Mouse (Mus musculus): ENCODE measurements around the gene Sirt4.
"Not testable (repeated sequence)": the region's sequence is repeated elsewhere in the genome, so short reads cannot be mapped to it uniquely, and the experiment has no call there.

Gene Sirt4

DNA sequence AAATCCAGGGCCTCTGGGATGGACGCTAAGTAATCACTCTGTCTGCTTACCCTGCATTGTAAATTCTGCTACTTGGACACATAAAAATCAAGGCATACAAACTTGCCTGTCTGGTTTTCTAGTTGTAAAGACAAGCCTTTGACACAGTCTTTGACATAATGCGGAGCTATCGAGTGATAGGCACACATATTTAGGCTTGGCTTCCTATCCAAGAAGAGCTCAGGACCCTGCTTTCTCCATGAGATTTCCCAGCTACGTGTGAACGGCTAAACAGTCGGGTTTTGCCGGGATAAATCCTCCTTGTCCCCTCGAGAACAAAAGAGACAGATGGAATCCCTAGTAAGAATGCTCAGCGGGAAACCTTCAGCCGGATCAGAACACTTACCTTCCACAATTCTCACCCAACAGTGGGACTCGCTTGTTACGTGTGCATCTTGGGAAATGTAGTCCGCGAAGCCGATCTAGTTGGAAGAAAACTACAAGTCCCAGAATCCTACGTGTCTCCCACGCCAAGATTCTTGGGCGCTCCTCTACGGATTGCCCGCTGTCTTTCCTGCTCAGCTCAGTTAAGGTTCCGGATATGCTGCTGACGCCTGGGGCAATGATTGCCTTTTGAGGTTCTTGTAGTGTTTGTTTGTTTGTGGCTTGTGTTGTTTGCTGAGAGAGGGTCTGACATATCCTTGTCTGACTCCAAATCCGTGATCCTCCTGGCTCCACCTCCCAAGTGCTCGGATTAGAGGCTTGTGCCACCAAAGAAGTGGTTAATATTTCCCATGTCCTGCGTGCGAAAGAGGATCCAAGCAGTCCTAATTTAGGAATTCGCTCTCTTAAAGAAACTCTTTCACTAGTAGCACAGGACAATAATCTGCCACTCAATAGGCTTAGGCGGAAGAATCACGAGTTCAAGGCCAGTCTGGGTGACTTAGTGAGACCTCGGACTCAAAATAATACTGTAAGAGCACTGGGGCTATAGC, at the start of gene Sirt4:
TSS of gene Sirt4 (minus strand) at position 779 of the 974 bp plus-strand sequence.
- DNase-seq, result peak; percentile 91

DNA sequence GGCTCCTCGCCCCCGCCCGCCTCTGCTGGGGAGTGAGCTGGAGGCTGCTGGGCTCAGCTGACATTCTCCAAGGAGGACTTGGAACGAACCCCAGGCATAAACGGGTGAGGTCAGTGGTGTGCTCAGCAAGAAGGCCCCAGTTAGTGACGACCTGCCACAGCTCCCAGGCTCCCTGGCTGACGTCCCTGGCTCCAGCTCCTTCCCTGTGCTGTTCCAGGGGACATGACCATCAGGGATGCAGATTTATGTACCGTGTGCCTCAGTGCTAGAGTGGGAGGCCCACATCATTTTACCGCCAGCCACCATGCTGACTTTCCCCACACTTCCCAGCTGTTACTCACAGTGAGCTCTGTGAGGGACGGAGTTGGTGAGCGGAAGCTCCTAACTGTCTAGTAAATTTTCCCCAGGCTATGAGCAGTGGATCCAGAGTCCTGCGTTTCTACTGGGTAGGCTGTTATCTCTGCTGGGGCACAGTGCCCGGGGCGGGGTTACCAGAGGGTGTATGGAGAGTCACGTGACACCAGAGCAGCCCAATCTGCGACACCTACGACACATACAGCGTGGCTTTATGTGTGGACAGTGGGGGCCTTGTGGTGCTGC, 47.2 kb upstream of the Sirt4 start:
- DNase-seq, result peak; percentile 78

DNA sequence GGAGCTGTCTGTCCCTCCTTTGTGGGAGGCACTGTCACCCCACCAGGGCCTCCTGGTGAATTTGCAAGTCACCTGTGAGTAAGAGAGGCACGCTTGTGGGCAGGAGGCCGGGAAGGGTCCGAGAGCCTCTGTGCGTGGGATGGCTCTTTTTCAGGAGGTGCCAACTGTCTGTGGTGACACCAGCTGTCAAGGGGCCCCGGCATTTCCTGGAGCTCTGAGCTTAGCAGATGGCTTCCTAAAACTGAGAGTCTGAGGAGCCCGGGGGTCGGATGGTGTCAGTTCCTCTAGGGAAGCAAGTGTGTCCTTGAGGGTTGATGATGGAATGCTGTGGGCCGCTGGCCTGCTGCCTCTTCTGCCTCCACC, 45.9 kb upstream of the Sirt4 start:
- DNase-seq, result no peak

DNA sequence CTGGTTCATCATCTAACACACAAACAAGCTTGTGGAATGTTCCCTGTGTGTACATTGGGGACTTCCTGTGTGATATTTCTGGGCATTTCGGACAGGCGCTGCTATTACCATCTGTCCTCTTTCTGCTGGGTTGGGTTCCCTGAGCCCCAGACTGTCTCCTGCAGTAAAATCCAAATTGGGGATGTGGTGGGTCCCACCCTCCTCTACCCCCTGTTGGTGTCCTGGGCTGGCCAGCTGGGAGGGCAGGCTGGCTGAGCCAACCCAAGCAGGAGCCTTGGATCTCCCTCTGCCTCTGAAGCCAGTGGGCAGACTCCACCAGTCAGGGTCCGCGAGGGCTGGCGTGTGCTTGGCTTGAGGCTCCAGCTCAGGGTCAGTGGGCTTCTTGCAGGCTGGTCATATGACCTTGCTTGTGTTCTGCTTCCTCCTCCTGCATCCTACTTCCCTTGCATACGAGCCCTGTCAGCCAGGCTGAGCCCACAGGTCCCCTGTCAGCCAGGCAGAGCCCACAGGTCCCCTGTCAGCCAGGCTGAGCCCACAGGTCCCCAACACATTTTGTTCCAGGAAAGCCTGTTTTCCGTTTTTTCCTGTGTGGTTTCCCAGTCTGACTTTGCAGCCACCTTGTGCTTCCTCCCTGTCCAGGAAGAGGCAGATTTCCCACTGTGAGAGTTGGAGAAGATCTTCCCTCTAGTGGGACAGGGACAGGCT, 45.4 kb upstream of the Sirt4 start:
- no peak for DNase-seq

DNA sequence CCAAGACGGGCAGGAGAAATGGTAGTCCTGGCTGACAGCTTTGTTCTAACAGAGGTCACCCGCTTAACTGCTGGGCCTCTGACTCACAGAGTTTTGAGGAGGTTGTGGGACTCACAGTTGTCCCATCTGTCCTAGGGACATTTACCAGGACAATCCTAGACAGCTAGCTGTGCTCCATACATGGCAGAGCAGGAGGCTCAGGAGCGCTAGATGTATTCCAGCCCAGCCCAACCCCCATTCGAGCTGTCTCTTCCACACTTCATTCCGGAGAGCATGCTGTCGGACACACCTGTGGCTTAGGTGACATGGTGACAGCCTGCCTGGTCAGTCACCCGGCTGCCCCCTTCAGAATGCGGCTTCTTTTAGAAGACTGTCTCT, 44.8 kb upstream of the Sirt4 start:
- no peak for DNase-seq

DNA sequence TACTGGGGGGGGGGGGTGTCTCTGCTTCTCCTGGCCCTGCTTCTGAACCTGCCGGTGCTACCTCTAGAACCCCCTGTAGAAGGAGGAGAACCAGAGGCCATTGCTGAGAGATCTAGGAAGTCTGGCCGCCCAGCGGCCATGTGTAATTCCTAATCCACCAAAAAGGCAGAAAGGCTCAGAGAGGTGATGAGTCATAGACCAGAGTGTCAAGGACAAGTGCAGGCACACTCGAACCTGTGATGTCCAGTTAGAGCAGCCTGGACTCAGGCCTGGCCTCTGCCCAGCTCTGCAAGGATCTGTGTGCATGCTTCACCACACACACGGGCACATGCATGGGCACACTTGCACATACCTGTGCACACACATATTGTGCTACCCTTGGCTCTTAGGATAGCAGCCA, 43.6 kb upstream of the Sirt4 start:
- DNase-seq, result no peak

DNA sequence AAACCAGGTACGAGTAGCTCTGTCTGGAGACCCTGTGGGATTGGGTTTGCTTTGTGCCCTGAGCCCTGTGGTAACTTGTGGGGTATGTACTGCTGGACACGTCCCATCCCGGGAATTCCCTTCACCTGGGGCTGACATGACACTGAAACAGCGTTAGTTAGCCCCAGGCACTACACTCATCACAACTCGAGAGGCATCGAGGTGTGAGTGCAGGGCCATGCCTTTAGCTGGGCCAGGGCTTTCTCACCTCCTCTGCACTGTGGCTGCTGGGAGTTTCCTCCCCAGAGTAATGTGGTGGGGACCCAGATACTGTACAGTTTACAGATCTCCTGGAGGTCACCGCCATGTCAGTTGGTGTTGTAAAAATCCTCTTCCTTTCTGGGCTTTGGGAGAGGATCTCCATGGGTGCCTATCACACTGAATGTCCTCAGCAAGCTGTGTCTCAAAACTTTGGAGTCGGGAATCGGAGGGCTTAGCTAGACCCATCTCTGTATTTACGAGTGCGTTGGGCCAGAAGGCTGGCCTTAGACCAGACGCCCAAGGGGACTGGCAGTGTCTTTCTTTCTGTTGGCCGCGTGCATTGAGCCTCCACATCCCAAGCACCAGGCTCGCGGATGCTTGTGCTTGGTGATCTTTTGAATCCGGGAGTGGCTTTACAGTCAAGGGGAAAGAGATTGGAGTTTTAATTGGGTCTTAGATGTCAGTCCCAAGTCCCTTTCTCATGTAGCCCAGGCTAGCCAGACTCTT, 42.1 kb upstream of the Sirt4 start:
- DNase-seq, result no peak

DNA sequence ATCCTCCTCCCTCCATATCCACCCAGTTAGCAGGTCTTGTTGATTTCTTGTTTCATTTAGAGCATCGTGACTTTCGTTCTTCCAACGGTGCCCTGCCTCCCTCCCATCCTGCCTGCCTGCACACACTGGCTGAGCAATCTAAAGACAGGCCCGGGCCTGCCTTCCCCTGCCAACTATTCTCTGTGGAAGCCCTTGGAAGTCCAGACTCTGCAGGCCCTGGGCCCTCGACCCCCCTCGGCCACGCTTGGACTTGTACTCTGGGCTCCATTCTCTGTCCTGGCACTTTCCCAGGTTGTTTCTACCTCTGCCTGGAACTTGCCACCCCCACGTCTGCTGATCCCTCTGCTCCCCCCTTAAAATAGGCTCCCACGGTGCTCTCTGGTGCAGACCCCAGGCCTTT, 41.4 kb upstream of the Sirt4 start:
- DNase-seq, result no peak

DNA sequence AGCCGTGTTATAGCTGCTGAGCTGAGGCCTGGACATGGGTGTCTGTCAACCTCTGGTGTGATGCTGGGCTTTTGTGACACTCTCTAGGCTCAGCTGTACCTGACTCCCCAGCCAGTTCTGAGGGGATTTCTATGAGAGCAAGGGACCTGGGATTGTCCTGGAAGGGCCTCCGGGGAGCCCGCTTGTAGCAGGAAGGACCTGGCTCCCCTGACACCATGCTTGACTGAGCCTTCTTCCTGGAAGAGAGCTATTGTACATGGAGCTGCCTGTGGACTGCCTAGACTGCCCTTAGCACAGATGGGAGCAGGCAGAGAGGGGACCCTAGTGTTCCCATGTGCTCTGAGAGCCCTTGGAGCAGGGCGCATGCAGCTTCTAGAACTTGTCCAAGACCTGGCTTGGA, 40.9 kb upstream of the Sirt4 start:
- no peak for DNase-seq

DNA sequence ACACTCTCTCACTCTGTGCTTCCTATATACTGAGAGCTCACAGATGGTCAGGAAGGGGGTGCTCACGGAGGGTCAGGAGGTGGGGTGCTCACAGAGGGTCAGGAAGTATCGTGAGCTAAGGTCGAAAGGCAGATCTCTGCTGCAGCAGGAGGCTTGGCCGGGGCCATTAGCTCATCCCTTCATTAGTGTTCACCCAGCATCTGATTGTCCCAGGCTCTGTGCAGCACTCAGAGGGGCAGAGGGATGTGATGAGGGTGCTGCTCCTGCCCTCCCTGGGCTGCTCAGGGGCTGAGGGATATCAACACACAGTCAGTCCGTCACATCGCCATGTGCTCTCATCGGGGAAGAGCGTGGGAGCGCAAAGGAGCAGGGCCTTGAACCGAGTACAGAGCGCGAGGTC, 39.9 kb upstream of the Sirt4 start:
- DNase-seq, result no peak

DNA sequence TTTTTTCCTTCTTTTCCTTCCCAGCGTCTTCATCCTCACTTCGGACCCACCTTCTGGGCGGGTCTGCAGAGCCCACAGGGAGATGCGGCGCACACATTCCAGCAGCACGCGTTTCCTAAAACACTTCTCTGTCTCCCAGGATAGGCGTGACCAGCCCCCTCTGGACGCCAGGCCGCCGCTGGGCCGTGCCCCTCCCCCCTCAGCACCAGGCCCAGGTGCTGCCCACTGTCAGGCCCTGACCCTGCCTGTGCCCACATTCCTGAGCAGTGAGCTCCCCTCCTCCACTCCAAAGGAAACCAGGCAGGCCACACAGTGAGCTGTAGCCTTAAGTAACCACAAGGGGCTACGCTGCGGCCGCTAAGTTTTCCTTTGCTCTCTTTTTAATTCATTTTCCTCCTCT, 39.4 kb upstream of the Sirt4 start:
- DNase-seq, result no peak

DNA sequence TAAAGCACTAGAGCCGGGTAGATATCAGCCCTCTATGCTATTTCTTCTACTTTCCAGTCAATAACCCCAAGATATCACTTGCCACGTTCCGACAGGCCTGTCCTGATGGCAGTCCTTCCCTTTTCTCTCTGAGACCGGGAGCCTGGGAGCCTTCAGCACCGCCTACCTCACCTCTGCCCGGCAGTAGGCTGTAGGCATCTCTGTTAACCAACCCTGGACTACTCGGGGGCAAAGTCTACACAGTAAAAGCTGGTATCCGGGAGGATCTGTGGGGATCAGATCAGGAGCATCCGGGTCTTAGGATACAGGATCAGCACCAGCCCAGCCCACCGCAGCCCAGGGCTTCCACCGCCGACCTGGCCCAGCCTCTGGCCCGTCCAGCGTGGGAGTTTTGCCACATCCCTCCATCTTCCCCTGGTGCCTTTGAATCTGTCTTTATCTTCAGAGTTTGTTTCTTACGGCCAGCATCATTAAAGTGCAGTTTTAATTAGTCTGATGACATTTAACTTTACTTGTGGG, 38.5 kb upstream of the Sirt4 start:
- DNase-seq, result no peak

DNA sequence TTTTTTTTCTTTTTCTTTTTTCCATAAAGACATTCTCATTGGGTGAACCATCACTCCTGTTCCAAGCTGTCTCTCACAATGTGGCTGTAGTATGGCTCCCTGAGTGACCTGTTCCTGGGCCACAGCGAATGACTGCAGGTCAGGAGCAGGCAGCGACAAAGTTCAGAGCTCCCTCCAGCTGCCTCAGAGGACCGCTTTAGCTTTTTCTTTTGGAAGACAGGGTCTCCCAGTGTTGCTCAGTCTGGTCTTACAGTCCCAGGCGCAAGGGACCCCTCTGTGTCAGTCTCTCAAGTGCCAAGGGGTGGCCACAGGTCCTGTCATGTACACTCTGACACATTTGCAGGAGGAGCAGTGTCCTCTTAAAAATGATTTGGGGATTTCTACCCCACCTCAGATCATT, 38.0 kb upstream of the Sirt4 start:
- DNase-seq, result no peak

DNA sequence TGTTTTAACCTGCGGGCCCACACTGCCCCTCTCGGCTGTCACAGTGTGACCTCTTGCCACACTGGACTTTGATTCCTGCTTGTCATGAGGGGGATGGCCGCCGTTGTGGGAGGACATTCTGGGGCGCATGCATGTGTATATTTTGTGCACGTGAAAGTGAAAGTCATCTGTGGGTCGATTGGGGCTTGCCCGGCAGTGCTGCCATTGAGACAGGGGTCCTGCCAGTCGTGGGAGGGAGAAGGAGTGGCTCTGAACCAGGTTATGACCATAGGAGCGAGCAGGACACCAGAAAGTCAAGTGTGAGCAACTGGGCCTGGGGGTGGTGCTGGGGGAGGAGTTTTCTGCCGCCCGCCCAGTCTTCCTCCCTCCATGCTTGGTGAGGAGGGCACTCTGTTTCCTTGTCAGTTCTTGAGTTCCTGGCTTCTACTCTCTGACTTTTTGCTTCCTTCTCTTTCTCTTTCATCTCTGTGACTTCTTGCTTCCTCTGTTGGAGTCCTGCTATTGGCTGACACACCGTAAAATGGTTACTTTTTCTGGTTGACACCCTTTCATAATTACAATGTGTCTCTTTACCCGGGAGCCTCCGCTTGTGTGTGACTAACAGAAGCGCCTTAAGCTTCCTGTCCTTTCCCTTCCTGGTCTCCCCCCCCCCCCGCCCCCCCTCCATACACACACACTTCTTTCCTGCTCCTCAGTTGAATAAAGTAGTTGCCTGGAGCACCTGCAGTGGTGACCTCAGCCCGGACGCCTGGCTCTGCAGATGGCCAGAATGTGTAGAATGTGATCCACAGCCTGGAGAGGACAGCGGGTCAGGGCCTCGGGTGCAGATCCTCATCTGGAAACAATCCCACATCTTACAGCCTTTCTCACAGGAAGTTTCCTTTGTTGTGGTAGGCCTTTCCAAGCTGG, 37.3 kb upstream of the Sirt4 start:
- DNase-seq, result no peak

DNA sequence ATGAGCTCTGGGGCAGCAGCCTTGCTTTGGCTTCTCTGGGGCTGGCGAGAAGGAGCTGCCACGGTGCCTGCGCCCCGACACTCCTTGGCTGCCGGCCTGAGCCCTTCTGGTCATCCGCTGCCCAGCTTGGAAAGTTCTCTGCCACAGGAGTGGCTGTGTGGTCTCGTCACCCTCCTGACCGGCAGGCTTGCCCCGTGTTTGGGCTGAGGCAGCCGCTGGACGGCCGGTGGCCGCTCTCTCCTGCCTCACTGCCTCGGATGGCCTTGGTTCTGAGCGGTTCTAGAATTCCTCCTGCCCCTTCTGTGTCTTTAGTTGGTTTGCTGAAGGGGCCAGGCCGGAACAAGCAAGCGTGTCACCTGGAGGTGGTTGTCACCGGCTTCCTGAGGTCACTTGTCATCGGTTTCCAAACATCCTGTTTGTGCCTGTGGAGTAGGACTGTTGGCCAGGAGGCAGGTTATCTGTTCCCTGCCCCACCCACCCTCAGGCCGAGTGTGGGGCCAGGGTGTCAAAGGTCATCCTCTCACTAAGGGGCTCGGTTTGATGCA, 35.9 kb upstream of the Sirt4 start:
- no peak for DNase-seq

DNA sequence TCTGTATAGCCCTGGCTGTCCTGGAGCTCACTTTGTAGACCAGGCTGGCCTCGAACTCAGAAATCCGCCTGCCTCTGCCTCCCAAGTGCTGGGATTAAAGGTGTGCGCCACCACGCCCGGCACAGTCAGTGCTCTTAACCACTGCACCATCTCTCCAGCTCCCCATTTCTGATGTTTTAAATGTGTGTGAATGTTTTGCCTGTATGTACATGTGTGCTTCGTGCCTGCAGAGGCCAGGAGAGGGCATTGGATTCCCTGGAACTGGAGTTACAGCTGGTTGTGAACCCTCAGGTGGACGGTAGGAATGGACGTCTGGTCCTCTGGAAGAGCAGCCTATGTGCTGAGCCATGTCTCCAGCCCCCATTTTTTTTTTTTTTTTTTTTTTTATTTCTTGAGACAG, 33.7 kb upstream of the Sirt4 start:
- not testable (repeated sequence) for DNase-seq

DNA sequence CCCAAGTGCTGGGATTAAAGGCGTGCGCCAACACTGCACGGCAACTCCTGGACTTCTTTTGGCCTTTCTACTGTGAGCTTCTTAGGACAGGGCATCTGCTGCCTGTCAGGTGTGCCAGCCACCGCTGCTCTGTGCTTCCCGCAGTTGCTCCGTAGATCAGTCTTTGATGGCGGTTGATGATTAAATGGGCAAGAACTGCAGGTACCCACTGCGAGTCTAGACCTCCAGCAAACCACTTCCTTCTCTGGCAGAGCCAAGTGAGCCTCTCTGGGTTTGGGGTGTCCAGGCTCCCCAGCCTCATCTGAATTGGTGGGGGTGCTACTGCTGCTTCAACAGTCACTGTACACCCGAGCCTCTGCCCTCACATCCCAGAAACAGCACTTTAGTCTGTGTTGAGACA, 33.0 kb upstream of the Sirt4 start:
- no peak for DNase-seq

DNA sequence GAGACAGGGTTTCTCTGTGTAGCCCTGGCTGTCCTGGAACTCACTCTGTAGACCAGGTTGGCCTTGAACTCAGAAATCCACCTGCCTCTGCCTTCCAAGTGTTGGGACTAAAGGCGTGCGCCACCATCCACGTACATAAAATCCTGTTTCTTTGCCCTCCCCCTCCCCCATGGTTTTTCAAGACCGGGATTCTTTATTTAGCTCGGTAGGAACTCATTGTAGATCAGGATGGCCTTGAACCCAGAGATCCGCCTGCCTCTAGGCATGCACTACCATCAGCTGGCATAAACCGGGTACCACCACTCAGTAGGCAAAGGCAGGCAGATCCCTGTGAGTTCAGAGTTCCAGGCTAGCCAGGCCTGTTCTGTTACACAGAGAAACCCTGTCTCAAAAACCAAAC, 32.4 kb upstream of the Sirt4 start:
- DNase-seq, result no peak

DNA sequence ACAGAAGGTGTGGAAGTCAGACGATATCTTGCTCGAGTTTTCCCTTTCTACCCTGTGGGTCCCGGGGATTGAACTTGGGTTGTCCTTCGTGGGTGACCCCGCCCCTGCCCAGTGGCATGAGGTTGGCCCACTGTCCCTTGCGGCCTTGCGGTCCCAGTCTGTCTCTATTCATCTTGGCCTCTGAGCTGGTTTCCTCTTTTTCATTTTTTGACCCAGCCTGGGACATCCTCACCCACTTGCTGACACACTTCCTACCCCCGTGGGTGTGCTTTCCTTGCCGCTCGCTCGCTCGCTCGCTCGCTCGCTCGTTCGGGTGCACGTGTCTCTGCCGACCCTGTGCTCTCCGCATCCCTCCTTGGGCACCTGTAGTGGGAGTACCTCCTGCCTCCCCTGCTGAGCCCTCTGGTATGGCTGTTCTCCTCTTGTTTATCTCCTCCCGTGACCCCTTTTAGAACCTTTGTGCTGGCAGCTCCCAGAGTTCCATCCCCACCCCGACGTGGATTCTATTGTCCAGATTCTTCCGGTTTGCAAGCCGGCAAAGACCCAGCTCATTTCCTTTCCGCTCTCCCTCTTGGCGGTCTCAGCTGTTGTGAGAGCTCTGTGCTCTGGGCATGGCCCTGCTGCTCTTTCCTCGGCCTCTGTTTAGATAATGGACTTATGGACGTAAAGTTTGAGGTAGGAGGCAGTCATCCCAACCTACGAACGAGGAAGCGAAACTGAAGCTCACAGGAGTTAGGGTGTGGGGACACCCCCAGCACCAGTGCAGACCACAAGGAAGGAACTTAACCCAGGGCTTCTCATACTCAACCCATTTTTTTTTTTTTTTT, 31.8 kb upstream of the Sirt4 start:
- no peak for DNase-seq

DNA sequence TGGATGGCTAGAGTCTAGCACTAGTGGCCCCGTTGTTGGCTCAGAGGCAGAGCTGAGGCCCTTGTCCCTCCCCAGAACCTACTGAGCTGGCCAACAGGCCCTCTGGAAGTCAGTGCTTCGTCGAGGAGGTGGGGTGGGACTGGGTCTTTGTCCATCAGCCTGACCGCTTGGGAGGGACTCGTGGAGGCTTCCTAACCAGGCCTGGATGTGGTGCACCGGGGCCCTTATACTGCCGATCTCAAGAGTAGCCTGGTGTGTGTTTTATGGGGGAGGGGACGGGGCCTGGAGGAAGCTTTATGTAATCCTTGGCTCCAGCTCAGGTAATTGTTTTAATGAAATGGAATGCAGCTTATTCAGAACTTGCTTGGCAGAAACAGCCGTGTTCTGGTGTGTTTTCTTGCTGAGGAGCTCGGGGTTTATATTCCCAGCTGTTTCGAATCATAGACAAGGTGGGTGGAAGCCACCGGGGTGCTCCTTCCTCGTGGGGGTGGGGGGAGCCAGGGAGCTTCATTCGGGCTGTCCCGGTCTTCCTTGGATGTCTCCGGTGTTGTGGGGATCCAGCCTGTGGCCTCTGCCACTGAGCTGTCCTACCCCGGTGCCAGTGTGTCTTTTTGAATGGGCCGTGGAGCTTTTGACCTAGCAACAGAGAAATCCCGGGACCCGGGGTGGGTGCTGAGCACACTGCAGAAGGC, 30.5 kb upstream of the Sirt4 start:
- no peak for DNase-seq

All from right cerebral cortex, adult 18-20 months (tissue).